Mouse (Mus musculus): ENCODE data around the gene Arid3a. TPM values are rescaled to one million over a fixed set of nuclear protein-coding genes. Genes with fewer than 3 reads are reported as not detected.
"Not testable (repeated sequence)": the region's sequence is repeated elsewhere in the genome, so short reads cannot be mapped to it uniquely, and the experiment has no call there.

Gene Arid3a
- polyA plus RNA-seq, 1 experiment from 2014 or later, result 19.4 TPM

GRCm38 (mm10) chr10:79886054-79886453, 40.8 kb upstream of the Arid3a start, which contains the start of gene Elane:
Elane (plus strand) TSS chr10:79886247.
- ATAC-seq, result no peak

GRCm38 (mm10) chr10:79886611-79887010, 40.2 kb upstream of the Arid3a start:
- Histone ChIP-seq H3K9me3 (ENCODE audit: control insufficient read depth, low read length) (no peaks in the 10 kb centered on the region), H3K4me1 (ENCODE audit: control insufficient read depth, insufficient read depth, low read length) (peaks cover 8% of the 10 kb centered on the region; the same call in 1 of the 2 replicates), H3K36me3 (ENCODE audit: control insufficient read depth, insufficient read depth, low read length) (no peaks in the 10 kb centered on the region), H3K9ac (ENCODE audit: low read depth, low read length) (no peak overlapping the region), H3K4me2 (ENCODE audit: low read depth, low read length) (no peak overlapping the region), H3K4me3 (ENCODE audit: low read length) (no peak overlapping the region), H3K27ac (ENCODE audit: low read length) (no peak overlapping the region), H3K27me3 (replicated peaks; ENCODE audit: control insufficient read depth, insufficient read depth, low read length) (0 out of 2 replicates have a peak, but pooled peaks cover 3% of the 10 kb centered on the region)
- WGBS, result 83% methylated on average over 8 of the region's 8 CpGs
- ATAC-seq, result no peak

More at GRCm38 (mm10) chr10:79886054-79886453, 40.8 kb upstream of the Arid3a start, which contains the start of gene Elane:
- 81% methylated on average over 6 of the region's 6 CpGs for WGBS
- peaks cover 9% of the 10 kb centered on the region for H3K4me1 ChIP-seq (ENCODE audit: control insufficient read depth, insufficient read depth, low read length)
- H3K36me3 ChIP-seq (ENCODE audit: control insufficient read depth, insufficient read depth, low read length), result no peaks in the 10 kb centered on the region
- no peak within 1 kb of the TSS for H3K4me2 ChIP-seq (ENCODE audit: low read depth, low read length)
- no peak within 1 kb of the TSS for H3K4me3 ChIP-seq (ENCODE audit: low read length)
- no peak within 1 kb of the TSS for H3K27ac ChIP-seq (ENCODE audit: low read length)
- H3K27me3 ChIP-seq (replicated peaks; ENCODE audit: control insufficient read depth, insufficient read depth, low read length), result 0 out of 2 replicates have a peak, but pooled peaks cover 3% of the 10 kb centered on the region
- H3K9me3 ChIP-seq (ENCODE audit: control insufficient read depth, low read length), result no peaks in the 10 kb centered on the region
- H3K9ac ChIP-seq (ENCODE audit: low read depth, low read length), result no peak within 1 kb of the TSS

DNA sequence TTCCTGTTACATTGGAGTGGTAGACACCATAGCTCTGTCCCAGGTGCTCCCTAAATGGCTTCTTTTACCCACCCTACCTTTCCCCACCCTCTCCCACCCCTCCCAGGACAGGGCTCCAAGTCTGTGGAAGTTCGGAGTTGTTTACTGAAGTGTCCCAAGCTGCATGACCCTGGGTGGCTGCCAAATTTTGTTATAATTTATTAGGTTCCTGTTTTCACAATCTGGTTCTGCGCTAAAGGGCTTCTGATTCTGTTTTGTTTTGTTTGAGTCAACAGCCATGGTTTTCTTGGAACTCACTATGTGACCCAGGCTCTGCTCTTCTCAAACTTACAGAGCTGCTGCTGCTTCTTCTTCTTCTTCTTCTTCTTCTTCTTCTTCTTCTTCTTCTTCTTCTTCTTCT, 37.5 kb upstream of the Arid3a start:
- WGBS, result 53% methylated on average over 2 of the region's 2 CpGs
- no peak for ATAC-seq
- H3K4me2 ChIP-seq (ENCODE audit: low read depth, low read length), result no peak overlapping the region
- no peaks in the 10 kb centered on the region for H3K4me1 ChIP-seq (ENCODE audit: control insufficient read depth, insufficient read depth, low read length)
- H3K27ac ChIP-seq (ENCODE audit: low read length), result no peak overlapping the region
- H3K27me3 ChIP-seq (replicated peaks; ENCODE audit: control insufficient read depth, insufficient read depth, low read length), result no peaks in the 10 kb centered on the region
- no peak overlapping the region for H3K9ac ChIP-seq (ENCODE audit: low read depth, low read length)
- H3K36me3 ChIP-seq (ENCODE audit: control insufficient read depth, insufficient read depth, low read length), result no peaks in the 10 kb centered on the region
- H3K4me3 ChIP-seq (ENCODE audit: low read length), result no peak overlapping the region
- H3K9me3 ChIP-seq (ENCODE audit: control insufficient read depth, low read length), result no peaks in the 10 kb centered on the region

- H3K27ac ChIP-seq (ENCODE audit: low read length), result no peak within 1 kb of the TSS
- no peak within 1 kb of the TSS for H3K4me2 ChIP-seq (ENCODE audit: low read depth, low read length)
- ATAC-seq, result no peak
- no peaks in the 10 kb centered on the region for H3K27me3 ChIP-seq (replicated peaks; ENCODE audit: control insufficient read depth, insufficient read depth, low read length)
- 43% methylated on average over 5 of the region's 5 CpGs for WGBS
- H3K4me1 ChIP-seq (ENCODE audit: control insufficient read depth, insufficient read depth, low read length), result no peaks in the 10 kb centered on the region
- no peak within 1 kb of the TSS for H3K4me3 ChIP-seq (ENCODE audit: low read length)
- H3K9me3 ChIP-seq (ENCODE audit: control insufficient read depth, low read length), result no peaks in the 10 kb centered on the region
- no peak within 1 kb of the TSS for H3K9ac ChIP-seq (ENCODE audit: low read depth, low read length)
- 0 out of 2 replicates have a peak, but pooled peaks cover 5% of the 10 kb centered on the region for H3K36me3 ChIP-seq (ENCODE audit: control insufficient read depth, insufficient read depth, low read length)
Measured at GRCm38 (mm10) chr10:79890670-79891069, 36.2 kb upstream of the Arid3a start, which contains the start of gene Cfd. Cfd (plus strand) TSS chr10:79890853.

DNA sequence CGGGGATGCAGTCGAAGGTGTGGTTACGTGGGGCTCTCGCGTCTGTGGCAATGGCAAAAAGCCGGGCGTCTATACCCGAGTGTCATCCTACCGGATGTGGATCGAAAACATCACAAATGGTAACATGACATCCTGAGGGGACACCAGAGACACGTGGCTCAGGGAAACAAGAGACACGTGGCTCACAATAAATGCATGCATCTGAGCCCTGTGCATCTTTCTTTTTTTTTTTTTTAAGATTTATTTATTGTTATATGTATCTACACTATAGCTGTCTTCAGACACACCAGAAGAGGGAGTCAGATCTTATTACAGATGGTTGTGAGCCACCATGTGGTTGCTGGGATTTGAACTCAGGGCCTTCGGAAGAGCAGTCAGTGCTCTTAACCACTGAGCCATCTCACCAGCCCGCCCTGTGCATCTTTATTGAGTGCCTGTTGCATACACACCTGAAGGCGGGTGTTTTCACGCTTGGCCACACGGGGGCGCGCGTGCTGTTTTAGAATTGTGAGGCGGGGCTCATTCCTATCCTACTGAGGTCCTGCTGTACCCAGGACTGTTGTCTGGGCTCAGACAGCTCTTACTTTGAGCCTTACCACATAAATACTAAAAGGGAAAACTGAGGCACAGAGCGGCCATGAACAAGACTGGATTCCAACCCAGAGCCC, 34.3 kb upstream of the Arid3a start:
- H3K4me2 ChIP-seq (ENCODE audit: low read depth, low read length); H3K27ac ChIP-seq (ENCODE audit: low read length); H3K9ac ChIP-seq (ENCODE audit: low read depth, low read length); H3K9me3 ChIP-seq (ENCODE audit: control insufficient read depth, low read length); H3K27me3 ChIP-seq (replicated peaks; ENCODE audit: control insufficient read depth, insufficient read depth, low read length); H3K4me3 ChIP-seq (ENCODE audit: low read length); H3K4me1 ChIP-seq (ENCODE audit: control insufficient read depth, insufficient read depth, low read length); H3K36me3 ChIP-seq (ENCODE audit: control insufficient read depth, insufficient read depth, low read length): not testable (repeated sequence)
- WGBS, result 41% methylated on average over 22 of the region's 22 CpGs
- ATAC-seq, result peak; percentile 65; the same call in 1 of the 2 replicates

DNA sequence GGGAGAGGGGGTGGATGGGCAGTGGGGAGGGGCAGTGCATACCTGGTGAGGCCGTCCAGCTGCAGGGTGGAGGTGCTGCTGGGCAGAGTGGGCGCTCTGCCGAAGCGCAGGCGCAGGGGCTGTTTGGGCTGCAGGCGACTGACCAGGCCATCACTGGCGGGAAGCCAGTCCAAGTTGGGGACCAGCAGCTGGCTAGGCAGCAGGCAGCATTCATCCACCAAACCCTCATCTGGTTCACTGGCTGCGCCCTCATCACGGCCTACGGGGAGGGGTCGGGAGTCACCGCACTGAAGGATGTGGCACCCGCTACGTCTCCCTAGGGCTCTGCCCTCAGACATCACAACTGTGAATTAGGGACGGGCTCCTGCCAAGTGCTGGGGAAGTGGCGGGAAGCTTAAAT, 30.5 kb upstream of the Arid3a start:
- H3K9ac ChIP-seq (ENCODE audit: low read depth, low read length), result no peak overlapping the region
- H3K27me3 ChIP-seq (replicated peaks; ENCODE audit: control insufficient read depth, insufficient read depth, low read length), result no peaks in the 10 kb centered on the region
- no peaks in the 10 kb centered on the region for H3K9me3 ChIP-seq (ENCODE audit: control insufficient read depth, low read length)
- H3K4me3 ChIP-seq (ENCODE audit: low read length), result no peak overlapping the region
- no peak overlapping the region for H3K27ac ChIP-seq (ENCODE audit: low read length)
- H3K36me3 ChIP-seq (ENCODE audit: control insufficient read depth, insufficient read depth, low read length), result peaks cover 16% of the 10 kb centered on the region
- H3K4me2 ChIP-seq (ENCODE audit: low read depth, low read length), result no peak overlapping the region
- H3K4me1 ChIP-seq (ENCODE audit: control insufficient read depth, insufficient read depth, low read length), result peaks cover 12% of the 10 kb centered on the region
- ATAC-seq, result no peak
- 89% methylated on average over 16 of the region's 16 CpGs for WGBS

DNA sequence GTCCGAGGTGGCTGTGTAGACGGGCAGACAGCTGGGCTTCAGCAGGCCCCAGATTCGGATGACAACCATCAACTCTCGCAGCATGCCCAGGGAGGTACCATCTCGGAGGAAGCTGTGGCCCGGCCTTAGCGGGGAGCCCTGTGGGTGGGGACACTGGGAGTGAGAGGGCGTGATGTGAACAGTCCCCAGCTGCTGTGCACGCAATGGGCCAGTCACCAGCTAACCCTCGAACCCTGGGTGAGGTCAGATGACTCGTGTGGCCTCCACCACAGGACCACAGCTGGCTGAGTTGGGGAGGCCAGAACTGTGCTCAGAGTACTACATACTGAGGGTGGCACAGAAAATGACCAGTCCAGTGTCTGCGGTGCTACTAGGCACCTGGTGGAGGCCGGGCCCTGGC, 30.0 kb upstream of the Arid3a start:
- 81% methylated on average over 13 of the region's 13 CpGs for WGBS
- peaks cover 16% of the 10 kb centered on the region for H3K36me3 ChIP-seq (ENCODE audit: control insufficient read depth, insufficient read depth, low read length)

GRCm38 (mm10) chr10:79897316-79898245, 29.3 kb upstream of the Arid3a start:
- no peaks in the 10 kb centered on the region for H3K27me3 ChIP-seq (replicated peaks; ENCODE audit: control insufficient read depth, insufficient read depth, low read length)
- ATAC-seq, result peak; percentile 60
- H3K9me3 ChIP-seq (ENCODE audit: control insufficient read depth, low read length), result no peaks in the 10 kb centered on the region
- H3K36me3 ChIP-seq (ENCODE audit: control insufficient read depth, insufficient read depth, low read length), result peaks cover 16% of the 10 kb centered on the region
- no peak overlapping the region for H3K27ac ChIP-seq (ENCODE audit: low read length)
- no peak overlapping the region for H3K4me2 ChIP-seq (ENCODE audit: low read depth, low read length)
- WGBS, result 45% methylated on average over 20 of the region's 20 CpGs
- peaks cover 12% of the 10 kb centered on the region for H3K4me1 ChIP-seq (ENCODE audit: control insufficient read depth, insufficient read depth, low read length)
- 0 out of 2 replicates have a peak overlapping the region, but pooled peaks have one; percentile 38 for H3K9ac ChIP-seq (ENCODE audit: low read depth, low read length)
- H3K4me3 ChIP-seq (ENCODE audit: low read length), result no peak overlapping the region

More for the DNA sequence above, 30.0 kb upstream of the Arid3a start:
- no peaks in the 10 kb centered on the region for H3K27me3 ChIP-seq (replicated peaks; ENCODE audit: control insufficient read depth, insufficient read depth, low read length)
- H3K4me2 ChIP-seq (ENCODE audit: low read depth, low read length), result no peak overlapping the region
- H3K9me3 ChIP-seq (ENCODE audit: control insufficient read depth, low read length), result no peaks in the 10 kb centered on the region
- H3K27ac ChIP-seq (ENCODE audit: low read length), result no peak overlapping the region
- 0 out of 2 replicates have a peak, but pooled peaks have one; percentile 2 for ATAC-seq
- no peak overlapping the region for H3K9ac ChIP-seq (ENCODE audit: low read depth, low read length)
- peaks cover 12% of the 10 kb centered on the region for H3K4me1 ChIP-seq (ENCODE audit: control insufficient read depth, insufficient read depth, low read length)
- no peak overlapping the region for H3K4me3 ChIP-seq (ENCODE audit: low read length)

DNA sequence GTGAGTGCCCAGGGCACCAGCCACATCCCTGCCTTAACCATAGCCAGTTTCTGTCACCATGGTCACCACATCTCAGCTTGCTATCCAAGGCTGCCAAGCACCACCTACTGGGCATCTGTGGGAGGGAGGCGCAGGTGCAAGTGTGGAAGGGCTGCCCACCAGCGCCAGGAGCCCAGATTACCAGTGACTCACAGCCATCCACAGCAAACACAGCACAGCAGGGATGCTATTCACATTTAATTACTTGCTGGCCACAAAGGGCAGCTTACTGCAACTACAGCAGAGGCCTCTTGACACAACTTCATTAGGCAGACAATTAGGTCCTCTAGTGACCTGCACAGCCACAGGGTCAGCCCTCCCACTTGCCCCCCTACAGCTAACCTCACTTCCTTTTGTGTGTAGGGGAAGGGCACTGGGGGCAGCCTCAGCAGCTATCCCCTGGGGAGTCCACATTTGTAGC, 25.9 kb upstream of the Arid3a start:
- Histone ChIP-seq H3K4me3 (ENCODE audit: low read length) (no peak overlapping the region), H3K9ac (ENCODE audit: low read depth, low read length) (no peak overlapping the region), H3K27me3 (replicated peaks; ENCODE audit: control insufficient read depth, insufficient read depth, low read length) (no peaks in the 10 kb centered on the region), H3K36me3 (ENCODE audit: control insufficient read depth, insufficient read depth, low read length) (peaks cover 18% of the 10 kb centered on the region), H3K4me2 (ENCODE audit: low read depth, low read length) (no peak overlapping the region), H3K4me1 (ENCODE audit: control insufficient read depth, insufficient read depth, low read length) (peaks cover 12% of the 10 kb centered on the region), H3K9me3 (ENCODE audit: control insufficient read depth, low read length) (no peaks in the 10 kb centered on the region), H3K27ac (ENCODE audit: low read length) (no peak overlapping the region)
- no peak for ATAC-seq
- WGBS, result 71% methylated on average over 2 of the region's 2 CpGs
